Mouse (Mus musculus): ENCODE data around the gene P4hb. TPM values are rescaled to one million over a fixed set of nuclear protein-coding genes. Genes with fewer than 3 reads are reported as not detected.
A peak's percentile ranks its signal among the peaks of the same experiment; 100 is the strongest.

Gene P4hb
- total and polyA plus RNA-seq, 3 experiments, result 563 to 1,152 (median 625) TPM

GRCm38 (mm10) chr11:120608241-120609034, 35.4 kb upstream of the P4hb start, which contains the start of gene Npb:
Npb (plus strand) TSS chr11:120608477.
- Histone ChIP-seq H3K9me3 (replicated peaks; ENCODE audit: insufficient read depth, low read length) (no peaks in the 10 kb centered on the region), H3K79me2 (ENCODE audit: control insufficient read depth, insufficient read depth, low read length, poor library complexity) (no peaks in the 10 kb centered on the region), H3K9ac (ENCODE audit: control insufficient read depth, low read depth, low read length, poor library complexity, severe bottlenecking) (no peak within 1 kb of the TSS), H3K36me3 (ENCODE audit: control insufficient read depth in 1 of 2, insufficient read depth in 2 of 2, low read length in 2 of 2) (peaks cover 0 to 4% of the 10 kb centered on the region in 2 experiments; a peak in 2 of 4 replicates), H3K27me3 (ENCODE audit: control insufficient read depth in 1 of 2, insufficient read depth in 2 of 2, low read length in 2 of 2) (no peaks in the 10 kb centered on the region), H3K4me1 (ENCODE audit: control insufficient read depth in 1 of 2, insufficient read depth in 2 of 2, low read length in 2 of 2) (no peaks in the 10 kb centered on the region), H3K27ac (ENCODE audit: control insufficient read depth, low read depth, low read length) (no peak within 1 kb of the TSS), H3K4me3 (ENCODE audit: control insufficient read depth in 1 of 2, insufficient read depth in 1 of 2, low read depth in 2 of 2, low read length in 2 of 2) (no peak within 1 kb of the TSS)
- no peak for DNase-seq (ENCODE audit: low read depth, low spot score)
- TF ChIP-seq ZMIZ1 (IDR thresholded peaks at IDR 0.05; ENCODE audit: low read depth, low read length), result 0 out of 2 replicates have a peak, but pooled peaks have one; percentile 4
- TF ChIP-seq SIN3A (IDR thresholded peaks at IDR 0.05; ENCODE audit: low read length), result no peak

DNA sequence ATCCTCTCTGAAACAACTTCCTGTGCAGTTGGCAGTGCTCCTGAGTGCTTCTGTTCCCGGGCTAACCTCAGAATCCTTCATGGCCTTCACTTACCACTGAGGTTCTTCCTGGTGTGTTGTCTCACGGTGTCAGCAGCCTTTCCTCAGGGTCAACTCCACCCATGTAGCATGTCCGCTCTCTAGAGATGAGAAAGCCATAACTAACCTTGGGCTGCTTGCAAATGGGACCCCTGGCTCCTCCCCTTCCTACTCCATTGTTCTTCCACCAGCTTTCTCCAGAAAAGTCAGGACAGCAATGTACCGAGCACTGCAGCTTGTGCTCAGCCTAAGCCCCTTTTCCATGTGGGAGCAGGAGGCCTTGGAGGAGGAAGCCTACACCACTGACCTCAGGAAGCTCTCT, 33.7 kb upstream of the P4hb start:
- Histone ChIP-seq H3K9ac (ENCODE audit: control insufficient read depth, low read depth, low read length, poor library complexity, severe bottlenecking) (no peak overlapping the region), H3K36me3 (ENCODE audit: control insufficient read depth in 1 of 2, insufficient read depth in 2 of 2, low read length in 2 of 2) (peaks cover 0 to 8% of the 10 kb centered on the region in 2 experiments; a peak in 3 of 4 replicates), H3K4me1 (ENCODE audit: control insufficient read depth in 1 of 2, insufficient read depth in 2 of 2, low read length in 2 of 2) (no peaks in the 10 kb centered on the region), H3K79me2 (ENCODE audit: control insufficient read depth, insufficient read depth, low read length, poor library complexity) (no peaks in the 10 kb centered on the region), H3K27ac (ENCODE audit: control insufficient read depth, low read depth, low read length) (no peak overlapping the region), H3K27me3 (ENCODE audit: control insufficient read depth in 1 of 2, insufficient read depth in 2 of 2, low read length in 2 of 2) (no peaks in the 10 kb centered on the region), H3K4me3 (ENCODE audit: control insufficient read depth in 1 of 2, insufficient read depth in 1 of 2, low read depth in 2 of 2, low read length in 2 of 2) (no peak overlapping the region), H3K9me3 (replicated peaks; ENCODE audit: insufficient read depth, low read length) (no peaks in the 10 kb centered on the region)
- TF ChIP-seq TBP (IDR thresholded peaks at IDR 0.05; ENCODE audit: low read depth, low read length) (no peak), TAL1 (IDR thresholded peaks at IDR 0.05; ENCODE audit: low read length) (no peak), MYC (IDR thresholded peaks at IDR 0.05; ENCODE audit: low read depth, low read length) (no peak), MEF2A (IDR thresholded peaks at IDR 0.05; ENCODE audit: extremely low read depth, insufficient replicate concordance, low read depth, low read length, poor library complexity, severe bottlenecking) (no peak), ZC3H11A (IDR thresholded peaks at IDR 0.05; ENCODE audit: low read depth, low read length) (no peak), KAT2A (conservative IDR thresholded peaks at IDR 0.05; ENCODE audit: low read depth, low read length) (no peak), USF2 (IDR thresholded peaks at IDR 0.05; ENCODE audit: borderline replicate concordance in 1 of 2, insufficient read depth in 1 of 2, low read depth in 1 of 2, low read length in 2 of 2) (no peak), CHD2 (IDR thresholded peaks at IDR 0.05; ENCODE audit: low read length) (no peak), USF1 (IDR thresholded peaks at IDR 0.05; ENCODE audit: low read depth, low read length) (no peak), GABPA (IDR thresholded peaks at IDR 0.05; ENCODE audit: low read depth, low read length) (no peak), HCFC1 (IDR thresholded peaks at IDR 0.05; ENCODE audit: low read depth, low read length) (no peak), CTCF (IDR thresholded peaks at IDR 0.05 in 2 of 3, conservative IDR thresholded peaks at IDR 0.05 in 1 of 3; ENCODE audit: control insufficient read depth in 1 of 3, insufficient read depth in 1 of 3, low read depth in 2 of 3, low read length in 3 of 3, poor library complexity in 1 of 3, severe bottlenecking in 1 of 3) (no peak), JUND (IDR thresholded peaks at IDR 0.05; ENCODE audit: low read depth, low read length) (no peak), POLR2A (IDR thresholded peaks at IDR 0.05; ENCODE audit: control insufficient read depth in 1 of 2, insufficient read depth in 1 of 2, low read depth in 1 of 2, low read length in 2 of 2, poor library complexity in 1 of 2) (no peak), TCF12 (IDR thresholded peaks at IDR 0.05; ENCODE audit: low read depth, low read length) (no peak), POLR2AphosphoS5 (IDR thresholded peaks at IDR 0.05; ENCODE audit: borderline replicate concordance, low read depth, low read length) (no peak), RCOR1 (IDR thresholded peaks at IDR 0.05; ENCODE audit: low read depth, low read length) (no peak), MAZ (IDR thresholded peaks at IDR 0.05; ENCODE audit: low read depth, low read length) (no peak), SIN3A (IDR thresholded peaks at IDR 0.05; ENCODE audit: low read length) (no peak)
- DNase-seq (ENCODE audit: low read depth, low spot score), result no peak
